Mouse (Mus musculus): ENCODE measurements around the gene Bloc1s1. TPM values are rescaled to one million over a fixed set of nuclear protein-coding genes. Genes with fewer than 3 reads are reported as not detected.

Gene Bloc1s1
- polyA plus RNA-seq, 1 experiment from 2014 or later: 196 TPM

- no peaks in the 10 kb centered on the region; the same call in 1 of the 2 replicates for H3K4me1 ChIP-seq (ENCODE audit: control insufficient read depth, insufficient read depth, low read length)
- H3K4me3 ChIP-seq (ENCODE audit: low read depth, low read length): peak overlapping the region; percentile 86
- no peaks in the 10 kb centered on the region for H3K9me3 ChIP-seq (replicated peaks; ENCODE audit: control insufficient read depth, low read length)
- peak overlapping the region; percentile 73 for H3K9ac ChIP-seq (replicated peaks; ENCODE audit: low read length)
- peak overlapping the region; percentile 69 for H3K4me2 ChIP-seq (ENCODE audit: low read depth, low read length)
- peak overlapping the region; percentile 54 for H3K27ac ChIP-seq (replicated peaks; ENCODE audit: low read depth, low read length)
- ATAC-seq (replicated peaks; ENCODE audit: insufficient number of reproducible peaks, low FRiP score, low TSS enrichment, low read depth) (peak; percentile 92), DNase-seq (ENCODE audit: low spot score) (peak; percentile 91)
- no peaks in the 10 kb centered on the region; the same call in 1 of the 2 replicates for H3K36me3 ChIP-seq (replicated peaks; ENCODE audit: control insufficient read depth, insufficient read depth, low read depth, low read length)
- H3K27me3 ChIP-seq (ENCODE audit: control insufficient read depth, insufficient read depth, low read length): no peaks in the 10 kb centered on the region
- under 1% methylated on average over 42 of the region's 42 CpGs for WGBS
Measured at GRCm38 (mm10) chr10:128923013-128923691, 683 bp downstream of the Bloc1s1 start.

- Histone ChIP-seq H3K4me2 (ENCODE audit: low read depth, low read length) (peak within 1 kb of the TSS; percentile 69), H3K4me1 (ENCODE audit: control insufficient read depth, insufficient read depth, low read length) (no peaks in the 10 kb centered on the region; the same call in 1 of the 2 replicates), H3K27me3 (ENCODE audit: control insufficient read depth, insufficient read depth, low read length) (no peaks in the 10 kb centered on the region), H3K9ac (replicated peaks; ENCODE audit: low read length) (peak within 1 kb of the TSS; percentile 73), H3K27ac (replicated peaks; ENCODE audit: low read depth, low read length) (peak within 1 kb of the TSS; percentile 54), H3K9me3 (replicated peaks; ENCODE audit: control insufficient read depth, low read length) (no peaks in the 10 kb centered on the region), H3K36me3 (replicated peaks; ENCODE audit: control insufficient read depth, insufficient read depth, low read depth, low read length) (no peaks in the 10 kb centered on the region; the same call in 1 of the 2 replicates), H3K4me3 (ENCODE audit: low read depth, low read length) (peak within 1 kb of the TSS; percentile 86)
- no peak for DNase-seq (ENCODE audit: low spot score)
- ATAC-seq (replicated peaks; ENCODE audit: insufficient number of reproducible peaks, low FRiP score, low TSS enrichment, low read depth): no peak
- WGBS: 4% methylated on average over 1 of the region's 1 CpGs
Measured at GRCm38 (mm10) chr10:128922822-128923012, 1.1 kb downstream of the Bloc1s1 start, which contains the start of gene Rdh5. Rdh5 (minus strand) TSS chr10:128922888.

- Histone ChIP-seq H3K9ac (replicated peaks; ENCODE audit: low read length) (peak overlapping the region; percentile 73), H3K27ac (replicated peaks; ENCODE audit: low read depth, low read length) (no peak overlapping the region), H3K36me3 (replicated peaks; ENCODE audit: control insufficient read depth, insufficient read depth, low read depth, low read length) (no peaks in the 10 kb centered on the region; the same call in 1 of the 2 replicates), H3K27me3 (ENCODE audit: control insufficient read depth, insufficient read depth, low read length) (no peaks in the 10 kb centered on the region), H3K9me3 (replicated peaks; ENCODE audit: control insufficient read depth, low read length) (no peaks in the 10 kb centered on the region), H3K4me3 (ENCODE audit: low read depth, low read length) (peak overlapping the region; percentile 86), H3K4me1 (ENCODE audit: control insufficient read depth, insufficient read depth, low read length) (no peaks in the 10 kb centered on the region; the same call in 1 of the 2 replicates), H3K4me2 (ENCODE audit: low read depth, low read length) (peak overlapping the region; percentile 69)
- ATAC-seq (replicated peaks; ENCODE audit: insufficient number of reproducible peaks, low FRiP score, low TSS enrichment, low read depth) (no peak), DNase-seq (ENCODE audit: low spot score) (no peak)
- WGBS: 71% methylated on average over 16 of the region's 16 CpGs
Measured at GRCm38 (mm10) chr10:128921883-128922821, 1.7 kb downstream of the Bloc1s1 start.

- H3K4me2 ChIP-seq (ENCODE audit: low read depth, low read length): no peak overlapping the region
- no peaks in the 10 kb centered on the region; the same call in 1 of the 2 replicates for H3K4me1 ChIP-seq (ENCODE audit: control insufficient read depth, insufficient read depth, low read length)
- DNase-seq (ENCODE audit: low spot score) (no peak), ATAC-seq (replicated peaks; ENCODE audit: insufficient number of reproducible peaks, low FRiP score, low TSS enrichment, low read depth) (no peak)
- WGBS: 47% methylated on average over 1 of the region's 1 CpGs
- no peaks in the 10 kb centered on the region for H3K27me3 ChIP-seq (ENCODE audit: control insufficient read depth, insufficient read depth, low read length)
- no peak overlapping the region for H3K4me3 ChIP-seq (ENCODE audit: low read depth, low read length)
- H3K9me3 ChIP-seq (replicated peaks; ENCODE audit: control insufficient read depth, low read length): no peaks in the 10 kb centered on the region
- no peaks in the 10 kb centered on the region; the same call in 1 of the 2 replicates for H3K36me3 ChIP-seq (replicated peaks; ENCODE audit: control insufficient read depth, insufficient read depth, low read depth, low read length)
- H3K9ac ChIP-seq (replicated peaks; ENCODE audit: low read length): no peak overlapping the region
- H3K27ac ChIP-seq (replicated peaks; ENCODE audit: low read depth, low read length): no peak overlapping the region
Measured at GRCm38 (mm10) chr10:128921251-128921650, 2.6 kb downstream of the Bloc1s1 start.

- no peaks in the 10 kb centered on the region; the same call in 1 of the 2 replicates for H3K36me3 ChIP-seq (replicated peaks; ENCODE audit: control insufficient read depth, insufficient read depth, low read depth, low read length)
- H3K9ac ChIP-seq (replicated peaks; ENCODE audit: low read length): no peak overlapping the region
- H3K9me3 ChIP-seq (replicated peaks; ENCODE audit: control insufficient read depth, low read length): no peaks in the 10 kb centered on the region
- 43% methylated on average over 3 of the region's 3 CpGs for WGBS
- H3K27me3 ChIP-seq (ENCODE audit: control insufficient read depth, insufficient read depth, low read length): no peaks in the 10 kb centered on the region
- H3K4me3 ChIP-seq (ENCODE audit: low read depth, low read length): no peak overlapping the region
- ATAC-seq (replicated peaks; ENCODE audit: insufficient number of reproducible peaks, low FRiP score, low TSS enrichment, low read depth): no peak
- no peak overlapping the region for H3K4me2 ChIP-seq (ENCODE audit: low read depth, low read length)
- DNase-seq (ENCODE audit: low spot score): peak; percentile 66
- H3K27ac ChIP-seq (replicated peaks; ENCODE audit: low read depth, low read length): no peak overlapping the region; the same call in 1 of the 2 replicates
- H3K4me1 ChIP-seq (ENCODE audit: control insufficient read depth, insufficient read depth, low read length): no peaks in the 10 kb centered on the region; the same call in 1 of the 2 replicates
Measured at GRCm38 (mm10) chr10:128920736-128921161, 3.1 kb downstream of the Bloc1s1 start.

- Histone ChIP-seq H3K27me3 (ENCODE audit: control insufficient read depth, insufficient read depth, low read length) (no peaks in the 10 kb centered on the region), H3K9ac (replicated peaks; ENCODE audit: low read length) (no peak overlapping the region), H3K27ac (replicated peaks; ENCODE audit: low read depth, low read length) (no peak overlapping the region), H3K9me3 (replicated peaks; ENCODE audit: control insufficient read depth, low read length) (no peaks in the 10 kb centered on the region), H3K36me3 (replicated peaks; ENCODE audit: control insufficient read depth, insufficient read depth, low read depth, low read length) (no peaks in the 10 kb centered on the region; the same call in 1 of the 2 replicates), H3K4me2 (ENCODE audit: low read depth, low read length) (no peak overlapping the region), H3K4me1 (ENCODE audit: control insufficient read depth, insufficient read depth, low read length) (no peaks in the 10 kb centered on the region; the same call in 1 of the 2 replicates), H3K4me3 (ENCODE audit: low read depth, low read length) (no peak overlapping the region)
- WGBS: 76% methylated on average over 7 of the region's 7 CpGs
- DNase-seq (ENCODE audit: low spot score) (no peak), ATAC-seq (replicated peaks; ENCODE audit: insufficient number of reproducible peaks, low FRiP score, low TSS enrichment, low read depth) (no peak)
Measured at GRCm38 (mm10) chr10:128919966-128920365, 3.9 kb downstream of the Bloc1s1 start.

GRCm38 (mm10) chr10:128919203-128919631 is 4.6 kb downstream of the Bloc1s1 start:
- H3K9ac ChIP-seq (replicated peaks; ENCODE audit: low read length): no peak overlapping the region
- H3K27me3 ChIP-seq (ENCODE audit: control insufficient read depth, insufficient read depth, low read length): no peaks in the 10 kb centered on the region
- no peaks in the 10 kb centered on the region; the same call in 1 of the 2 replicates for H3K36me3 ChIP-seq (replicated peaks; ENCODE audit: control insufficient read depth, insufficient read depth, low read depth, low read length)
- WGBS: 15% methylated on average over 6 of the region's 6 CpGs
- DNase-seq (ENCODE audit: low spot score) (no peak), ATAC-seq (replicated peaks; ENCODE audit: insufficient number of reproducible peaks, low FRiP score, low TSS enrichment, low read depth) (no peak)
- H3K4me3 ChIP-seq (ENCODE audit: low read depth, low read length): no peak overlapping the region
- H3K27ac ChIP-seq (replicated peaks; ENCODE audit: low read depth, low read length): no peak overlapping the region
- no peaks in the 10 kb centered on the region; the same call in 1 of the 2 replicates for H3K4me1 ChIP-seq (ENCODE audit: control insufficient read depth, insufficient read depth, low read length)
- H3K4me2 ChIP-seq (ENCODE audit: low read depth, low read length): no peak overlapping the region
- H3K9me3 ChIP-seq (replicated peaks; ENCODE audit: control insufficient read depth, low read length): no peaks in the 10 kb centered on the region
